9 mouse cellular contexts compared by ENCODE assay signal in the genomic region with DNA sequence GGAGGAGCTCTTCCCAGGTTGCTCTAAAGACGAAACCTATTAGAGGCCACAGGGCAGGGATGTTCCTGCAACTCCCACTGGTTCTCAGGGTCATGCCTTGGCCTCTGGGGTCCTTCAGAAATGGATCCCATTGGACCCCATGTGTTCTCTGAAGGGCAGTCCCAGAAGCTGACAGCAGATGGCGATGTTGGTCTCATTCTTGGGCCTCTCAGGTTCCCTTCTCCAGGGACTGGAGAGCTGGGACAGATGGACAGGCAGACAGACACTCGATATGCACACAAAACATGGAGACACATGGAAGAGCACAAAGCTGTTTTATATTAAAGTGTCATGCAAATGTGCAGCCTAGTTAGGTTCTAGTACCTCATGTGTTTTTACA. TPM values are rescaled to one million over a fixed set of nuclear protein-coding genes. Genes with fewer than 3 reads are reported as not detected.
DNase-seq lines count a peak whose midpoint lies in the region; ATAC-seq and TF ChIP-seq lines count a peak whose summit lies in the region.
"Had no signal": no experiment of that assay in that cellular context is flagged by ENCODE, and none has a peak within 500 bp of the region (broad histone marks: within the 10 kb centered on the region; RNA-seq: fewer than 3 reads in every experiment).

No protein-coding gene starts in this region.

- DNase-seq in midbrain, embryonic 10.5 days (ENCODE audit: low spot score) = peak; percentile 79
- peak; percentile 80 for DNase-seq in adrenal gland, postnatal 14 days
- peak; percentile 80 to 82 for DNase-seq in kidney, postnatal 4 days
- DNase-seq in lung, adult 2 months = peak; percentile 59
- peak; percentile 74 for DNase-seq in right cerebral cortex, postnatal 14 days
- no peak for DNase-seq in yolk sac, embryonic 10.5 days (ENCODE audit: low spot score)

- peak; percentile 47; the same call in 1 of the 2 replicates for TF ChIP-seq CTCF in embryonic fibroblast, embryonic 13.5 days (IDR thresholded peaks at IDR 0.05; ENCODE audit: borderline replicate concordance, insufficient read depth, low read length)
- peak; percentile 80 for TF ChIP-seq CTCF in lung, adult 2 months (IDR thresholded peaks at IDR 0.05; ENCODE audit: insufficient read depth, low read length)

- H3K9me3 ChIP-seq in midbrain, embryonic 10.5 days (replicated peaks) = peaks cover 17% of the 10 kb centered on the region
- H3K9me3 ChIP-seq in midbrain, embryonic 15.5 days = no peaks in the 10 kb centered on the region

- no peaks in the 10 kb centered on the region for H3K36me3 ChIP-seq in midbrain, embryonic 10.5 days
- H3K36me3 ChIP-seq in midbrain, embryonic 15.5 days (replicated peaks) = no peaks in the 10 kb centered on the region

- H3K27me3 ChIP-seq in midbrain, embryonic 10.5 days (ENCODE audit: low read depth, poor library complexity, severe bottlenecking) = peaks cover 17% of the 10 kb centered on the region
- H3K27me3 ChIP-seq in midbrain, embryonic 15.5 days (replicated peaks) = no peaks in the 10 kb centered on the region

- no peak for TF ChIP-seq POLR2A in embryonic fibroblast, embryonic 13.5 days (IDR thresholded peaks at IDR 0.05; ENCODE audit: low read depth, low read length)
- TF ChIP-seq POLR2A in lung, adult 2 months (IDR thresholded peaks at IDR 0.05; ENCODE audit: borderline replicate concordance, extremely low read depth, low read depth, low read length) = no peak

- no peak overlapping the region for H3K4me2 ChIP-seq in midbrain, embryonic 15.5 days

- no peak for ATAC-seq in midbrain, embryonic 15.5 days (replicated peaks)

- no peak overlapping the region for H3K9ac ChIP-seq in midbrain, embryonic 15.5 days

- no peak overlapping the region for H3K27ac ChIP-seq in midbrain, embryonic 10.5 days (replicated peaks)
- no peak overlapping the region for H3K27ac ChIP-seq in midbrain, embryonic 15.5 days
- H3K27ac ChIP-seq in embryonic fibroblast, embryonic 13.5 days (ENCODE audit: insufficient read depth, low read length) = no peak overlapping the region

- H3K4me1 ChIP-seq in midbrain, embryonic 10.5 days = peaks cover 8% of the 10 kb centered on the region
- 0 out of 2 replicates have a peak, but pooled peaks cover 3% of the 10 kb centered on the region for H3K4me1 ChIP-seq in midbrain, embryonic 15.5 days
- H3K4me1 ChIP-seq in embryonic fibroblast, embryonic 13.5 days (ENCODE audit: control insufficient read depth, insufficient read depth, low read length) = no peaks in the 10 kb centered on the region
- no peaks in the 10 kb centered on the region for H3K4me1 ChIP-seq in lung, adult 2 months (ENCODE audit: control insufficient read depth, insufficient read depth, low read length)

- no peak overlapping the region for H3K4me3 ChIP-seq in midbrain, embryonic 10.5 days
- H3K4me3 ChIP-seq in midbrain, embryonic 15.5 days = no peak overlapping the region
- no peak overlapping the region for H3K4me3 ChIP-seq in embryonic fibroblast, embryonic 13.5 days (ENCODE audit: insufficient read depth, low read length)
- no peak overlapping the region for H3K4me3 ChIP-seq in lung, adult 2 months (replicated peaks; ENCODE audit: extremely low read depth, low read depth, low read length)

- 13% methylated on average over 3 of the region's 3 CpGs for WGBS in midbrain, embryonic 10.5 days
- WGBS in midbrain, embryonic 15.5 days = 8% methylated on average over 3 of the region's 3 CpGs
- WGBS in lung, adult 2 months = 9% methylated on average over 3 of the region's 3 CpGs

RNA-seq across cellular contexts. Expression of a gene that starts 31.3 kb away (rescaled TPM):
- polyA plus RNA-seq in midbrain, embryonic 10.5 days (2016; fragmentation: Nextera tagmentation; extraction: Ambion mirVana) = 0.09 TPM in 1 of 2 replicates, not detected in the other
- not detected in 2 replicates for polyA plus RNA-seq in midbrain, embryonic 15.5 days (2015; fragmentation: Nextera tagmentation; extraction: Ambion mirVana)
- not detected in 2 replicates for total RNA-seq in adrenal gland, postnatal 14 days (2021)
- not detected in 2 replicates for polyA plus RNA-seq in embryonic fibroblast, embryonic 13.5 days (2011; ENCODE audit: insufficient read length, low read depth, missing spikeins)
- 0.05 and 0.09 TPM in 2 replicates for polyA plus RNA-seq in lung, adult 2 months (2012; rRNA removed)
- total RNA-seq: gastrocnemius, adult 8-10 months had no signal
